Mouse (Mus musculus) heart, embryonic 16.5 days (tissue): ENCODE measurements at regions not wholly inside any gene's neighbourhood (a gene's known extent, or its start where the extent isn't known, plus 50 kb on each side); places are given as distances from the start of the nearest gene placed in this dataset.

ENCODE experiments used
- ATAC-seq: fragments of 200-750 bp; cut with Nextera tagmentation; replicated peaks from 2 replicates; pipeline ENCODE4 v1.8.0; 2017; ENCODE audit warnings: moderate number of reproducible peaks; ENCODE audit not compliant: insufficient read depth, low FRiP score; ENCODE audit errors: extremely low read depth
- H3K27ac ChIP-seq: fragments of 300-500 bp; sonication (generic); 2 replicates; pipeline ENCODE4 v1.5.1; 2014; ENCODE audit warnings: mild to moderate bottlenecking, low read length, control low read depth, moderate library complexity
- H3K27me3 ChIP-seq: fragments of 300-500 bp; sonication (generic); 2 replicates; pipeline ENCODE4 v1.6.1; 2014; ENCODE audit warnings: low read length, mixed read lengths; ENCODE audit not compliant: control insufficient read depth, insufficient read depth
- H3K36me3 ChIP-seq: fragments of 300-500 bp; sonication (generic); 2 replicates; pipeline ENCODE4 v1.6.1; 2014; ENCODE audit not compliant: control insufficient read depth, insufficient read depth
- H3K4me1 ChIP-seq: fragments of 300-500 bp; sonication (generic); 2 replicates; pipeline ENCODE4 v1.6.1; 2014; ENCODE audit warnings: low read length, mixed read lengths; ENCODE audit not compliant: control insufficient read depth, insufficient read depth
- H3K4me2 ChIP-seq: fragments of 300-500 bp; sonication (generic); 2 replicates; pipeline ENCODE4 v1.6.1; 2014; ENCODE audit warnings: low read depth, mild to moderate bottlenecking, control low read depth, low read length
- H3K4me3 ChIP-seq: fragments of 300-500 bp; sonication (generic); 2 replicates; pipeline ENCODE4 v1.5.1; 2014; ENCODE audit warnings: mild to moderate bottlenecking, control low read depth, low read length
- H3K9ac ChIP-seq: fragments of 300-500 bp; sonication (generic); 2 replicates; pipeline ENCODE4 v1.6.1; 2014; ENCODE audit warnings: low read length, control low read depth
- H3K9me3 ChIP-seq: fragments of 300-500 bp; sonication (generic); replicated peaks from 2 replicates; pipeline ENCODE4 v1.6.1; 2016; ENCODE audit warnings: low read length; ENCODE audit not compliant: control insufficient read depth
- WGBS: fragments of 180-500 bp; shearing (Covaris S2); extraction: QIAGEN DNeasy Blood & Tissue Kit; methylation state at CpG from one replicate; pipeline ENCODE4 v1.1.7; 2014; 5-methylcytosine and 5-hydroxymethylcytosine counted together

DNA sequence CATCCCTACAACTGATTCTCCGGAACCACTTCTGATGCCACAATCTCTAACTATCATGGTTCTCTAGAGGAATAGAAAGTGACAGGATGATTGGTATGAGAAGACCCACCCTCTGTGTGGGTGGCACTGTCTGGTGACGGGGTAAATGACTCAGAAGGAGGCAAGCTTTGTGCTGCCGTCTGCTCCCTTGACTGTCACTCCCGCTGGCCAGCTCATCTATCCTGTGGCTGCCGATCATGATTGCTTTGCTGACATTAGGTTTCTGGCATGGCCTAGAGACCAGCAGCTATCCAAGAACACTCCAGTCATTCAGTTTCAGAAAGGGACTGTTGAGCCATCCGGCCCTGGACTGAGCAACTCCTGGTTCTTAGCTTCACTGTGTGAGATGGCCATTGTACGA lies 331.4 kb downstream of the Pmp22 start:
- H3K4me2 ChIP-seq, result no peak overlapping the region
- no peaks in the 10 kb centered on the region for H3K9me3 ChIP-seq
- peaks cover 3% of the 10 kb centered on the region; the same call in 1 of the 2 replicates for H3K27me3 ChIP-seq
- peaks cover 6% of the 10 kb centered on the region; the same call in 1 of the 2 replicates for H3K4me1 ChIP-seq
- H3K36me3 ChIP-seq, result no peaks in the 10 kb centered on the region
- H3K27ac ChIP-seq, result no peak overlapping the region
- no peak for ATAC-seq
- H3K9ac ChIP-seq, result no peak overlapping the region
- H3K4me3 ChIP-seq, result no peak overlapping the region
- 75% methylated on average over 7 of the region's 7 CpGs for WGBS

- Histone ChIP-seq H3K4me2 (peak overlapping the region; percentile 19; the same call in 1 of the 2 replicates), H3K27me3 (peaks cover 3% of the 10 kb centered on the region; the same call in 1 of the 2 replicates), H3K9me3 (no peaks in the 10 kb centered on the region), H3K27ac (no peak overlapping the region), H3K4me3 (no peak overlapping the region), H3K9ac (no peak overlapping the region), H3K4me1 (no peaks in the 10 kb centered on the region), H3K36me3 (no peaks in the 10 kb centered on the region)
- no peak for ATAC-seq
- WGBS, result 64% methylated on average over 18 of the region's 18 CpGs
These were observed 335.1 kb downstream of the Pmp22 start for GRCm38 (mm10) chr11:63463797-63464331.

DNA sequence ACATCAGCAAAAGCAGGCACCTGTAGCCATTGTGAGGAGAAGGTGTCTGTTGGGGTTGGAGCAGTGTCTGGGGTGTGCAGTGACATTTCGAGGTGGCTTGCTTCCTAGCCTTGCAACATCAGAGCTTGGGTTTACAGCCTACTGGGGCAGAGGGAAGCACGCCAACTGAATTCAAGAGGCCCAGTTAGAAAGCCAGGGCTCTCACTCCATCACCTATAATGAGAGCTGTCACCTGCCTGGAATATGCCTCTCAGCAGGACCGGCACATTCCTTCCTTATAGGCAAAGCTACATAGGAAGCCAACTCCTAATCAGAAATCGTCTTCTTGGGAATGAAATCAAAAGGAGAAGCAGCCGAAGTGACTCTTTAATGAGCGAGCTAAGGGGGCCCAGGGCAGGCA lies 337.2 kb downstream of the Pmp22 start:
- Histone ChIP-seq H3K9me3 (no peaks in the 10 kb centered on the region), H3K4me3 (no peak overlapping the region), H3K4me2 (no peak overlapping the region), H3K36me3 (no peaks in the 10 kb centered on the region), H3K4me1 (no peaks in the 10 kb centered on the region), H3K9ac (no peak overlapping the region), H3K27me3 (peaks cover 3% of the 10 kb centered on the region; the same call in 1 of the 2 replicates), H3K27ac (no peak overlapping the region)
- no peak for ATAC-seq
- 78% methylated on average over 6 of the region's 6 CpGs for WGBS

- no peak overlapping the region for H3K4me2 ChIP-seq
- no peak for ATAC-seq
- 81% methylated on average over 2 of the region's 2 CpGs for WGBS
- peaks cover 3% of the 10 kb centered on the region; the same call in 1 of the 2 replicates for H3K27me3 ChIP-seq
- H3K36me3 ChIP-seq, result no peaks in the 10 kb centered on the region
- no peak overlapping the region for H3K4me3 ChIP-seq
- H3K4me1 ChIP-seq, result no peaks in the 10 kb centered on the region
- no peak overlapping the region for H3K9ac ChIP-seq
- H3K9me3 ChIP-seq, result no peaks in the 10 kb centered on the region
- no peak overlapping the region for H3K27ac ChIP-seq
These were observed 337.8 kb downstream of the Pmp22 start for GRCm38 (mm10) chr11:63466541-63466940.

GRCm38 (mm10) chr11:63474831-63475230 lies 346.0 kb downstream of the Pmp22 start:
- no peak for ATAC-seq
- Histone ChIP-seq H3K27me3 (no peaks in the 10 kb centered on the region), H3K36me3 (no peaks in the 10 kb centered on the region), H3K27ac (no peak overlapping the region), H3K4me3 (no peak overlapping the region), H3K9ac (no peak overlapping the region), H3K4me2 (no peak overlapping the region), H3K9me3 (no peaks in the 10 kb centered on the region), H3K4me1 (no peaks in the 10 kb centered on the region)
- WGBS, result 90% methylated on average over 15 of the region's 15 CpGs

GRCm38 (mm10) chr11:63481676-63482310 lies 353.0 kb downstream of the Pmp22 start:
- no peaks in the 10 kb centered on the region for H3K4me1 ChIP-seq
- WGBS, result 75% methylated on average over 7 of the region's 7 CpGs
- no peak overlapping the region for H3K9ac ChIP-seq
- ATAC-seq, result no peak
- H3K27ac ChIP-seq, result no peak overlapping the region
- no peaks in the 10 kb centered on the region for H3K27me3 ChIP-seq
- no peak overlapping the region for H3K4me3 ChIP-seq
- H3K9me3 ChIP-seq, result 0 out of 2 replicates have a peak, but pooled peaks cover 4% of the 10 kb centered on the region
- no peak overlapping the region for H3K4me2 ChIP-seq
- H3K36me3 ChIP-seq, result no peaks in the 10 kb centered on the region

DNA sequence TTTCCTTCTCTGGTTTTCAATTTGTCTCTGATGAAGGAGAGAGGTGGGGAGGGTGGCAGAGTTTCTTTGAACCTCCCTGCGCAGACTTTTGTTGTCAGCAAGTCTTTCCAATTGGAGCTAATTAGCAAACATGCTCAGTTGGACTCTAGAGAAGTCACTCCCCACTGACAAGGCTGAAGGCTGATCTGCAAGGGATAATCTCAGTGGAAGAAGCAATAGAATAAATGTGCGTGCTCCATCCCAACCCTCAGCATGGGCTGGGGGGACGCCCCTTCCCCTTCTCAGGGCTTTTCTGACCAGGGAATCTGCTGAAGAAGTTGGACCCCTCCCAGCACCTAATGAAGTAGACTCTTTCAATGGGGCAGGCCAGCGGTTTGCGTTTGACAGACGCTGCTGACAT lies 353.8 kb downstream of the Pmp22 start:
- Histone ChIP-seq H3K4me3 (no peak overlapping the region), H3K27me3 (no peaks in the 10 kb centered on the region), H3K4me2 (no peak overlapping the region), H3K27ac (no peak overlapping the region), H3K9me3 (0 out of 2 replicates have a peak, but pooled peaks cover 4% of the 10 kb centered on the region), H3K4me1 (no peaks in the 10 kb centered on the region), H3K9ac (no peak overlapping the region), H3K36me3 (no peaks in the 10 kb centered on the region)
- WGBS, result 68% methylated on average over 6 of the region's 6 CpGs
- ATAC-seq, result no peak

GRCm38 (mm10) chr11:63487203-63487602 lies 358.4 kb downstream of the Pmp22 start:
- H3K27ac ChIP-seq, result no peak overlapping the region
- H3K36me3 ChIP-seq, result no peaks in the 10 kb centered on the region

GRCm38 (mm10) chr11:63502181-63502580 lies 373.4 kb downstream of the Pmp22 start:
- Histone ChIP-seq H3K36me3 (no peaks in the 10 kb centered on the region), H3K4me2 (no peak overlapping the region), H3K27me3 (no peaks in the 10 kb centered on the region), H3K4me3 (no peak overlapping the region), H3K9ac (no peak overlapping the region), H3K9me3 (no peaks in the 10 kb centered on the region), H3K4me1 (no peaks in the 10 kb centered on the region), H3K27ac (no peak overlapping the region)
- WGBS, result 32% methylated on average over 5 of the region's 5 CpGs
- ATAC-seq, result no peak

More at GRCm38 (mm10) chr11:63487203-63487602, 358.4 kb downstream of the Pmp22 start:
- no peaks in the 10 kb centered on the region for H3K27me3 ChIP-seq
- ATAC-seq, result no peak
- no peaks in the 10 kb centered on the region for H3K4me1 ChIP-seq
- 37% methylated on average over 2 of the region's 2 CpGs for WGBS
- no peak overlapping the region for H3K4me2 ChIP-seq
- no peak overlapping the region for H3K4me3 ChIP-seq
- H3K9ac ChIP-seq, result no peak overlapping the region
- no peaks in the 10 kb centered on the region; the same call in 1 of the 2 replicates for H3K9me3 ChIP-seq
